Mouse (Mus musculus) ES-CJ7 (cell line): ENCODE measurements around the gene Rassf8.
A peak's percentile ranks its signal among the peaks of the same experiment; 100 is the strongest.

Experiments
- DNase-seq: peaks from one replicate; pipeline ENCODE4 v3.0.0; 2011; ENCODE audit warnings: low read depth, low spot score

The Rassf8 gene

DNA sequence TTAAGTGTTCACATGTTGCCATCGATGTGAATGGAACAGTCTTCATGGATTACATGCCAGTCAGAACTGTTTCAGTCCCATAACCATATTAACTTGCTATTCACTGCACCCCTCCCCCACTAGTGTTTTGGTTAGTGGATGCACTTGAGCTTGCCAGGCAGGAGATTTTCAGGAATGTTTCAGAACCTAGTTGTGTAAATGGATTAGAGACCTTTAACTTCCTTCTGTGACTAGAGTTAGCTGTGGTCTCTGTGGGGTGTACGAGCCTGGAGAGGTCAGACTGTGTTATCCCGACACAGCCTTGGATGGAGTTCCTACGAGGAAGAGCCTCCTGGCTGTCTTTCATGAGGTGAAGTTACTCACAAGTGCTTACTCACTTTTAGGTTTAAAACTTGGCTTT is 29.7 kb downstream of the Rassf8 start:
- DNase-seq: no peak

DNA sequence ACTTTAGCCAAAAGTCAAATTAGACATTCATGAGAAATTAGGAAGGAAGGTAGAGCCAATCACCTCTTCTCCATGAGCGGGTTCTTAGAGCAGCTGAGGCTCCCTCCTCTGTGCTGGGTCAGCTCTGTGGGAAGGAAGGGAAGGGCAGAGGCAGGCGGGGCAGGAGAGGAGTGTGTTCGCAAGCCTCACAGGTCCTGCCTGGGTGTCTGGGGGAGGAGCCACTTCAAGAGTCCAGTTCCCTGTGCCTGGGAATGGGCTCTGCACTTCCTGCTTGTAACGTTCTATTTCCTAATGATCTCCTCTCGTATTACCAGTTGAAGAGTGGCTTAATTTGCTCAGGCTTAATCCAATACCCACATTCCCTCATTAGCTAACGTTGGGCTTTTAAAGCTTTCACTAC is 32.8 kb downstream of the Rassf8 start:
- DNase-seq: no peak

DNA sequence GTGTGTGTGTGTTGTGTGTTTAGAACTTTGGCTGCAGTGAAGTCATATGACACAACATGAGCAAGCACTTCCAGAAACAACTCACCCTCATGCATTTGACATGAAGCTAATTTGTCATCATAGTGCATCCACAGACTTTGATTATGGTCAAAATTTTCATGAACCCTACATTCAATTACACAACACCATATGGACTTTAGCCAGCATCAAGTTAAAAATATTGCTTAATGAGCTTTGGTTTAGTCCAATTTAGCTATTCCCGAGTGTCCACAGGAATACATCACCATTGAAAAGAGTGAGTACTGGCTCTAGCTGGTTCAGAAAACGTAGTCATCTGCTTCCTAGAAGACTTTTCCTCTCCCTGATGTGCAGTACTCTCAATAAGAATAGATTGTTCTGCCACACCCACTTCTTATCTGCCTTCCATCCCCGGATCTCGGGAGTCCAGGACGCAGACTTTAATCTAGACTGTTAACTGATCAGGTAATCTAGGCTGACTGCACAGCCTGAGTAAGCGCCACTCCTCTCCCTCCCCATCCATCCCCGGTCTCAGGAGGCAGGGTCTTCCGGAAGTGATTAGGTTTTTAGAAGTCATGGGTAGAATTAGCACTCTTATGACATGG is 33.7 kb downstream of the Rassf8 start:
- DNase-seq: peak; percentile 25

DNA sequence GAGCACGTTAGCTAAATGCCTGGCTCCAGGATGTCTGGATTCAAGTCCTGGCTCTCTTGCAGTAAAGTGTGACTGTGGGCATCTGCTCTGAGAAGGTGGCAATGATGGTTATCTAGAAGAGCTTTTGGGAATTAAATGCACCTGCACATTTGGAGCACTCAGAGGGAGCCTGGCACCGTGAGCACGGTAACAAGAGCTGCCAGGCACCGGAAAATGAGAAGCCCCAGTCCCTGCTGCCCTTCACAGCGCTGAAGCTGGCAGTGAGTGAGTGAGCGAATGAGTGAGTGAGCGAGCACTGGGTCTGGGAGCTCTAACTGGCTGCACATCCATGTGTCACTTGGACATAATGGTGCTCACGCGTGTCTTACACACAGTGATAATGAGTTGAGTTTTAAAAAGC is 34.7 kb downstream of the Rassf8 start:
- no peak for DNase-seq

DNA sequence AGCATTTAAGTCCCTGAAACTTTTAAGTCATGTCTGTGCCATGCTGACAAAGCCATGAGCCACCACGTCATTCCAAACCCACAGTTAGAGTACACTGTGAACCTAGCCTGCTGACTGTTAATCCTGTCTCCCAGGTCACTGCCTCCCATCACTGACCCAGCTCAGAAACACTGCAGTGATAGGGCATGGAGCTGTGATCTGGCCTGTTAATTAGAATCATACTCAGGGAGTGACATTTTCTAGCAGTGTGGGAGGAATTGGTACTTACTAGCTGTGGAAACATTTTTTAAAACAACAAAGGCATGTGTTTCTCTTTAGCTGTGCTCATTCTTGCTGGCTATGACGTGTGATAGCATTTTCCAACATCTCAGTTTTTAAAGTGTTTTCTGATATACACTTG is 35.4 kb downstream of the Rassf8 start:
- no peak for DNase-seq

DNA sequence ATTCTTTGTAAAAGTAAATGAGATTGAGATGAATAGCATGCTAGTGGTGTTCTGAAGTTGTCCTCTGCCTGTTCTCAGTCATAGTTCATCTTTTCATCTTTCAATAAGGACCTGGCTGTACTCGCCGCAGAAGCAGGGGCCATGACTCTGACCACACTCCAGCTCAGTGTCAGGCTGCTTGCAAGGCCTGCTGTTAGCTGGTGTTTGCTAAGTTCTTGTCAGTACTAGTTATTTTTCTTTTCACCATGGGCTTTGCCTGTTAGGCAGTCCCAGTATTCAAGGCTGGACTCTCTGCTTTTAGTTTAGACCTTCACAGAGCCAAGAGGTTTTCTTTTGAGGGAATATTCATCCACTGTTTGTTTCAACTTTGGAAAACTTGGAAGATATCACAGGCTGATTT is 40.8 kb downstream of the Rassf8 start:
- DNase-seq: no peak

DNA sequence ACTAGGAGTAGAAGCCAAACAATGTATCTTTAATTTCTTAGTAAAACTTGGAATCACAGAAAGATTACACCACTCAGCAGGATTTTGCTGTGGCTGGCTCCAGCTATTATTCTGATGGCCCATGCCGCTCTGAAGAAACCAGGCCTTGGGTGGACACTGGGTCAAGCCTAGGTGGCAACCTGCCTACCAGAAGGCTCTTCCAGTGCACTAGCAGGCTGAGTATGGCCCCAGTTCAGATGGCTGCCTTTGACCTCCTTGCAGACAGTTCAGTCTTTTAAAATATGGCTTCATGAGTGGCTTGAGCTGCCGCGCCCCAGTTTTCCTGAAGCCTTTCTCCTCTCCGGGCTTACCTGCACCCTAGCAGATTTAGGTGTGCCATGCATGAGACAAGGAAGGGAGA is 43.2 kb downstream of the Rassf8 start:
- no peak for DNase-seq

DNA sequence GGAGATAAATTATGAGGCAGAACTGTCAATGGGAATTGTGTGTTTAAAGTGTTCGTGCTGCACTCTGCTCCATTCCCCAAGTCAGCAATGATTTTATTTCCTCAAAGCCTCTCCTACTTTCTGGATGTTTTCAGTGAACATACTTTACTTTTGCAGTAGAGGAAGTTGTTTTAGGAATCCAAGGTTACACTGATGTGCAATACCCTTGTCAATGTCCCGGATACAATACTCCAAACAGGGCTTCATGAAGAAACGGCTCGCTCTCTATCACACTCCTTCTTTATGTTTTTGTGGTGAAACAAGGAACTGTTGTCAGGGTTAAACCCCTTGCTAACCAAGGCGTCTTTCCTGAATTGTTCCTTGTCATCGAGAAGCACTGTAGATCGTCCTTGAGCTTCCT is 45.8 kb downstream of the Rassf8 start:
- no peak for DNase-seq

DNA sequence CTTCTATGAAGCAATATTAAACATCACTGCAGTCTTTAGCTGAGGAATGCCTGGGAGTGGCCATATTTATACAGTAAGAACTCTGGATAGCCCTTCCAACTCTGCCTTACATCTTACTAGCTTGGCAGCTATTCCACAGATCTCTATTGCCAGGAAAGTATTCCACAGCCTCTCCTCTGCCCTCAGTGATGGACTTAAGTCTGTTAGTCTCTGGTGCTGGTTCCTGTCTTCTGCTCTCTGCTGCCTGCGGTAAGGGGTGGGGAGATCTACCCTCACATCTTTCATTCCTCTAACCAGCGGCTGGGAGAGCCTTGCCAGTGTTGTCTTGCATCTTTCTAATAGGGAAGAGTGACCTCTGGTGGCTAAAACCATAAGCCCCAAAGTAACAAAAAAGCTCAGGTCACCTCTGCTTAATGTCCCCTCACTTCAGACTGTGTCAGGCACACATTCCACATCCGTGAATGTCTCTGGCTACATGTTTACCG is 46.6 kb downstream of the Rassf8 start:
- peak; percentile 69 for DNase-seq

DNA sequence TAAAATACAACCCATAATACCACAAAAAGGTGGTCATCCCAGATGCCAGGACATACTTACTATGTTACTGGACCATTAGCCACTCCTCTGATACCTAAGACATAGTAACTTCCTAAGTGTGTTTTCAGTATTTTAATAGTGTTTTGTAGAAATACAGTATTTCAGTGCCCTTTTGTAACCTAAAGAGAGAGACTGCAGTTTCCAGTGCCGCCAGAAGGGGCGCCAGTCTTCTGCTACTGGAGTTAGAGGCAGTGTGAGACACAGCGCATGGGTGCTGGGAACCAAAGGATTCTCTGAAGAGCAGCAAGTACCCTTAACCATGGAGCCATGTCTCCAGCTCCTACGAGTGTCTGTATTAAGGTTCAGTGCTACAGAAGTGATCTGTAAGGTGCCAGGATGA is 48.1 kb downstream of the Rassf8 start:
- DNase-seq: peak; percentile 82

DNA sequence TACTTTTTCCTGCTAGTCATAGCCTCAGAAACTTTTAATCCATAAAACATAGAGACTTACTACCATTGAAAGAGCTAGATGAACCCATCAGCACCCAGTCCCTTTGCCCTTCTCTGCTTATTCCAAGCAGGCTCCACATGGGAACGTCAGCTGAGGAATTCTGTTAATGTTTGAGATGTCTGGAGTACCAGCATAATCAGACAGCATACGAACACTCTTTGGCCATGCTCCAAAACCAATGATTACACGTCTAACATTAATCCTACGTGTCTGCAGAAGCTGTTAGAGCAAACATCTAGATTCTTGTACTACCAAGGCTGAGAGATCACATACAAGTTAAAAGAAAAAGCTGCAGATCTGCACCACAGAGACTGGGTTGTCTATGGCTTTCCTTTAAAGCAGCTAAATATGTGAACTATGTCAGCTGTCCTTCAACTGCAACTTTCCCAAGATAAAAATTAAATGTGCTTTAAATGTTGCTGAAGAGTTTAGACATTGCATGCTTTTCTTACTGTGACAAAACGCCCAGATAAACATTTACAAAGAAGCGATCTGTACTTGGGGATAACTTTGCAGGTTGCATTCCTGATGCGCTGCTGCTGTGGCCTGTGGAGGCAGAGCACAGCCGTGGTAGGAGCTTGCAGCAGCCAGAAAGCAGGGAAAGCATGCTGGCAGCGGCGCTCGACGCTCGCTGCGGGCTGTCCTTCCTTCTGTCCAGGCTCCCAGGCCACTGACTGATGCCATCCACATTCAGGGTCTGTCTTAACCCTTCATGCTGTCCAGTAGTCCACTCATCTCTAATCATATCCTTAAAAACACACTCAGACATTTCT is 49.9 kb downstream of the Rassf8 start:
- DNase-seq: no peak

DNA sequence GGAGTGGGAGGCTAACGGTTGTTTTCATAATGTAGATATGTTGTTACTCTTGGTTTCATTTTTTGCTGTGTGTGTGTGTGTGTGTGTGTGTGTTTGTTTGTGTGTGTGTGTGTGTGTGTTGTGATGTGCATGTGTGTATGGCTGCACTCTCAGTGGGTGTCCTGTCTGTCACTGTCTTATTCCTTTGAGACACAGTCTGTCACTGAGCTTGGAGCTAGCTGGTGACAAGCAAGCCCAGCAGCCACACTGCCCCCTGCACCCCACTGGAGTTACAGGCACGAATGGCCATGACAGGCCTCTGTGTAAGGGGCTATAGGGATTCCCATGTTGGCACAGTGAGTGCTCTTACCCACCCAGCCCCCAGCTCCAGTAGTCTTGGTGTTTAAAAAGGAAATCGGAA is 51.1 kb downstream of the Rassf8 start:
- no peak for DNase-seq

DNA sequence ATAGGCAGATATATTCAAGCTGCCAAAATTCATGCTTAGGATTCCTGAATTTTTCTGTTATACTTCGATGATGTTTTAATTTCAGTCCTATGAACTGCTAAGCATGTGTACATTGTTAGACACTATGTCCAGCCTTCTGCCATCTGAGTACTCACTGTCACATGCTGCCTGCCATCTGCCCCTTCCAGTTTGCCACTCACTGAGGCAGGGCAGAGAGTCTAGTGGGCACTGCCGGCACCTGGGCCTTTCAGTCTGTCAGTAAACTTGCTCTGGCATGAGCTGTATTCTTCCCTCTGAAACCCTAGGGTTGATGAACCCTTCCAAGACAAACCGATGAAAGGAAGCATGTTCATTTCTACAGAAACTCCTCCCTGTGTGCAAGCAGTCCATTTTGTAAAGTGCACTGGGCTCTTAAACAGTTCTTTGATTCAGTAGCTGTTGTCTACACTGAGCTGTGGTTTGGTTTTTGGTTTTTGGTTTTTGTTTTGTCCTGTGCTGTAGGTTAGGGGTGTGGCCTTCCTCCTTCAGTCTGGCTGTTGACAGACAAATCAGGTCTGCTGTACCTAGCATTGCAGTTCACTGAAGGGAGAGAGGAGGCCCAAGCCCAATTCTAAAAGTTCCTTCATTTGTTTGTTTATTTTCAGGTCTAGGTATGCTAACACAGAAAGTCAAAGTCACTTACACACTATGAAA is 55.4 kb downstream of the Rassf8 start:
- no peak for DNase-seq

DNA sequence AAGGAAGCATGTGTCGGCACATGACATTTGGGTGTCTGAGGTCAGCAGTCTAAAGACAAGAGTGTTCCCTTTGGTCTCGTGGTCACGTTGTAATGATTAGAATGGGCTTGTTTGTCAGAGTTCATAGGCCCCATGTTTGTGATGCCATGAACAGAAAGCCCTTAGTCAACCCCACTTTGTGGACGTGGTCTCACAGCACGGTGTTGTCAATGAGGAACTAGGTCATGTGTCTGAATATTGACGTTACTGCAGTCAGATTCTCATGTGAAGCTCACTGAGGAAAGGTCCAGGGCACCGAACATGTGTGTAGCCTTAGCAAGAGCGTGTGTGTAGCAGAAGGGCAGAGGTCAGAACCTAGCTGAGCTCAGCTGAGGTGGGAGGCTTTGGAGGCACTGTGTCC is 56.3 kb downstream of the Rassf8 start:
- DNase-seq: no peak

DNA sequence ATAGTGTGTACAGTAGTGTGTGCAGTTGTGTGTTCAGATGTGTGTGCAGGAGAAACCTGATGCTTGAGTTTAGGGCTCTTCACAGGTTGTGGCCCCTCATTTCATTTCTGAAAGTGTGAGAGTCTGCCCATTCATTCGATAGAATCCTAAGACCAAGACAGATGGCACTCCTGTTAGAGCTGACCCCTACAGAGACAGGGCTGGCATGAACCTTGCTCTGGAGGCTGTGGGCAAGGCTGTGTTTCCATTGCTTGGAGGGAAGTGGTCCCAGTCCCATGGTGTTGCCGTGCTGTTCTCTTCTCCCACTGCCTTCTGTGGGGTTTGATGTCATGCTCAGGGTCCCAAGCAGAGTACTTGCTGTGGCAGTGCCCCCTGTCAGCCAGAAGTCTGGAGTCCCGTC is 57.7 kb downstream of the Rassf8 start:
- DNase-seq: no peak

DNA sequence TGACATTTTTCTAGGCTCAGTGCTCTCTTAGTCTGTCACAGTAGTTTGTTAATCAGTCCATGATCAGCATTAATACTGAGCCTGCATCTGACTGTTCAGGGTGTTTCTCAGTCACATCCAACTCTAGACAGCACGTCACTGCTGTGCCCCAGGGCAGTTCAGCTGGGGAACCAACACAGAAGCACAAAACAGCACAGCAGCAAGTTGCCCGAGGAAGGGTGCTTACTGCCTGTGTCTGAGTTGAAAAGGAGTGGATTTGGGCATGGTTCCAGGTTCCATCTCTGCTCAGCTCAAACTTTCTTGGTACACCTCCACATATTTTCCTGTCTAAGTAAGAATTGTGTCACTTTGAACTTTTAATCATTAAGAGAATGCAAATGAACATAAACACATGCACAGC is 60.2 kb downstream of the Rassf8 start:
- DNase-seq: no peak

DNA sequence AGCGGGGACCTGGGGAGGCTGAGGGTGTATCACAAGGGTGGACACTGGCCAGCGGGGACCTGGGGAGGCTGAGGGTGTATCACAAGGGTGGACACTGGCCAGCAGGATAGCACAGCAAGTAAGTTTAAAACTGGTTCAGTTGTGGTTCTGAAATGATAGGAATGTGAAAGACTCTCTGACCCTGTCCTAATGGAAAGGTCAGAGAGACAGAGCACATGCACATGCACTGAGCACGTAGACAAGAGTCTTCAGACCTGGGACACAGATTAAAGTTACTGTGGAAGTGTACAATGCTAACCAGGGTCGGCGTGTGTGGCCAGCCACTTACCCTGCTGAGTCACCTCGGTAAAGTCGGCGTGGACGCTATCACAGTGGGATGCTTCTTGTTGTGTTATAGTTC is 61.4 kb downstream of the Rassf8 start:
- no peak for DNase-seq

DNA sequence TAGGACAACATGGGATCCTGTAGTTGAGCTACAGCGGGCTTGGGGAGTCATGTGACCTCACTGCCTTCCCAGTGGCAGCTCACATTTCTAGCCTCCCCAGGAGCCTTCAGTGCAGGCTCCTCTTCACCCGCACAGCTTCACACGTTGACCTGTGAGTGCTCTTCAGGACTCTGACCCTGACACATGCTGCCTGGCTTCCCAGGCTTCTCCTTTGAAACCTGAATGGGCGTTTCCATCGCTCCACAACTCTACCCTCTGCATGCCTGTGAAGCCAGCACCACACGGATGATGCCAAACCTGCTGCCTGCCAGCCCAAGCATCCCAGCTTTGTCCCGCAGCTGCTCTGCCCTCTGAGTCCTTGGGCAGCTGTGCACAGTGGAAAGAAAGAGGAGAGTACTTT is 63.0 kb downstream of the Rassf8 start:
- DNase-seq: no peak

DNA sequence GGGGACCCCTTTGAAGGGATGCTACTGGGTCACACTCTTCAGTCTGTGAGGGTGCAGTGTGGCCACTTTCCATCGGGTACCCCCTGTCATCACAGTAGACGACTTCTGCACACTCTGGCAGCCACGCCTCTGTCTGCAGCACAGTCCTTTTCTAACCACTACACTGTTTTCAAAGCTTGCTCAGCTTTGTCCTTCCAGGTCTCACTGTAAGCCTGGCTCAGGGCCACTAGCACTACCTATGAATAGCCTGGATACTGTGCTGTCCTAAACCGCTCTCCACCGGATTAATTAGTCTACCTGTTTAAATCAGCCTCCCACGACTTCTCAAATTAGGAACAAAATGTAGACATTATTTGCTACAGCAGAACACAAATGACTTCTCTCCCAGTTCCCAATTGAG is 63.5 kb downstream of the Rassf8 start:
- DNase-seq: no peak

DNA sequence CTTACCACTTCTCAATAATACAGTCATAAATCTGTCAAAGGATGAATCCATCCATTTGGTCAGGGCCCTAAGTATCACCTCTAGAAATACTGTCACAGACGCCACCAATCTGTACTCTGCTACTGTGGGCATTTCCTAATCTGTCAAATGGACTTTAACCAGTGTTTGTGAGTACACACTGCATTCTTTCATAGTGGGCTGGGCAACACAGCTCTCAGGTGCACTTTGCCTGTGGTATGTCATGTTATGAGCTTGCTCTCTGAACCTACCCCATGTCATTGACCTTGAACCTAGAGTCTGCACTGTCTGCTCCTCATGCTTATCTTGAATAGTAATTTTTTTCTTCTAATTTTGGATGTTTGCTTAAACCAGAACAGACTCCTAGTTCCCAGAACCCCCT is 64.6 kb downstream of the Rassf8 start:
- DNase-seq: no peak

DNA sequence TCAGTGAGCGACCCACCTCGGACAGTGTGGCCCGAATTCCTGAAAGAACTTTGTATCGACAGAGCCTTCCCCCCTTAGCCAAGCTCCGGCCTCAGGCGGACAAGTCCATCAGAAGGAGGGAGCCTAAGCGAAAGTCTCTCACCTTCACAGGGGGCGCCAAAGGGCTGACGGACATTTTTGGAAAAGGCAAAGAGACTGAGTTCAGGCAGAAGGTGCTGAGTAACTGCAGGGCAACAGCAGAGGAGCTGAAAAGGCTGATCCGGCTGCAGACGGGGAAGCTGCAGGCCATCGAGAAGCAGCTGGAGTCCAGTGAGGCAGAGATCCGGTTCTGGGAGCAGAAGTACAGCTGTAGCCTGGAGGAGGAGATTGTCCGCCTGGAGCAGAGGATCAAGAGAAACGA is 68.7 kb downstream of the Rassf8 start:
- DNase-seq: peak; percentile 66

DNA sequence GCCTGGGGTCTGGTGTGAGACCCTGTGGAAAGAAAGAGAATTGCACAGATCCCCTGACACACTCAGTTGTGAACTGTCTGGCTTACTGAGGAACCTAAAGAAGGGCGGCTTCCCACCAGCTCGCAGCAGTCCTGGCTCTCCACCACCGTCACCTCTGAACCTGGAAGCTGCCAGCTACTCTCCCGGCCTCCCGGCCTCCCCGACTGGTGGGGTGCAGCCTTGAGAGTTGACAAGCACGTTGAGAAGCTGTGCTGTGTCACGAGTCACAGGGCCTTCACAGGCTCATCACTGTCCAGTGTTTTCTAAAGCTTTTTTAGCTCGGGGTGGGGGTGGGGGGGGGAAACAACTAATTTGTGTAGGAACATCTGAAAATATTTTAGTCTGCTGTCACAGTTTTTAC is 72.6 kb downstream of the Rassf8 start:
- no peak for DNase-seq

DNA sequence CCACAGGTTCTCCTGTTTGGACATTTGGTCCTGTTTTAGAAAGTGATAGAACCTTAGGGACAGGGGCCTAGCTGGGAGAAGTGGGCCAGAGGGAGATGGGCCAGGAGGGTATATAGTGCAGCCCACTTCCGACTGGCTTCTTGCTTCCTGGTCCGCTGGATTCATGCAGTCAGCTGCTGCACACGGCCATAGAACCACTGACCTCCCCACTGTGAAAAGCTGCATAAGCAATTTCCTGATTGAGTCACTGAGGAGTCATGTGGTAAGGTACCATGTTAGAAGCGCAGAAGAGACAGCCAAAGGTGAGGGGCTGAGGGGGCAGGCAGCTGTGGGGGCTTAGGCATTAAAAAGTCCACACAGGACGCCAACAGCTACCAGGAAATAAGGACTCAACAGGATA is 75.7 kb downstream of the Rassf8 start:
- DNase-seq: no peak
